Mouse (Mus musculus): ENCODE results near the gene Il31ra. TPM values are rescaled to one million over a fixed set of nuclear protein-coding genes. Genes with fewer than 3 reads are reported as not detected.

Il31ra gene
- 0.13 and 0.16 TPM in 2 replicates for polyA plus RNA-seq (2012; rRNA removed)

DNA sequence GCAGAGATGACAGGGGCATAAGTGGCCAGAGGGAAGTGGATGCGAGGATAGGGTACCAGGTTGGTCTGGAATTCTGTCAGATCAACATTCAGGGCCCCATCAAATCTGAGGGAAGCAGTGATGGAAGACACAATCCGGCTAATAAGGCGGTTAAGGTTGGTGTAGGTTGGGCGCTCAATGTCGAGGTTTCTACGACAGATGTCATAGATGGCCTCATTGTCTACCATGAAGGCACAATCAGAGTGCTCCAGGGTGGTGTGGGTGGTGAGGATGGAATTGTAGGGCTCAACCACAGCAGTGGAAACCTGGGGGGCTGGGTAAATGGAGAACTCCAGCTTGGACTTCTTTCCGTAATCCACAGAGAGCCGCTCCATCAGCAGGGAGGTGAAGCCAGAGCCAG is at the start of gene Il31ra:
Gene Il31ra (minus strand): TSS at position 101 of the 400 bp plus-strand sequence.

Other genes starting within 250 kb of the Il31ra start
- 13.3 and 13.7 TPM in 2 replicates for gene Il6st, start 130.3 kb downstream of the Il31ra start, polyA plus RNA-seq (2012; rRNA removed)
- 1.7 TPM in 2 replicates for gene Ddx4, start 58.1 kb upstream of the Il31ra start, polyA plus RNA-seq (2012; rRNA removed)
- 17.7 and 17.9 TPM in 2 replicates for gene Slc38a9, start 66.4 kb upstream of the Il31ra start, polyA plus RNA-seq (2012; rRNA removed)
- gene Plpp1, start 206.4 kb upstream of the Il31ra start, polyA plus RNA-seq (2012; rRNA removed), result 39.4 and 43.9 TPM in 2 replicates